Mouse (Mus musculus): Measurements from ENCODE around the gene Tmprss13.
A peak's percentile ranks its signal among the peaks of the same experiment; 100 is the strongest.

Tmprss13 gene

GRCm38 (mm10) chr9:45337406-45337805, 18.5 kb downstream of the Tmprss13 start:
- DNase-seq (ENCODE audit: low read depth), result no peak

DNA sequence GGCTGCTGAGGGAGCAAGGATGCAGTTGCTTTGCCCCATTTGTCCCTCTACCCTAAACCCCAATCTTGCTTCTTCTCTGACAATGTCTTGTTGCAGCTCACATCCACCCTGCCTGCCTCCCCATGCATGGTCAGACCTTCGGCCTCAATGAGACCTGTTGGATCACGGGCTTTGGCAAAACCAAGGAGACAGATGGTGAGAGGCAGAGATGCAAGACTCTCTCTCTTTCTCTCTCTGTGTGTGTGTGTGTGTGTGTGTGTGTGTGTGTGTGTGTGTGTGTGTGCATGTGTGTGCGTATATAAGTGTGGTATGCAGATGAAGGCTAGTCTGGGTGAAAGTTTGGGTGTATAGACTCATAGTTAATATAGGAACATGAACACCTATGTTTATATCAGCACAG, 24.2 kb downstream of the Tmprss13 start:
- no peak for DNase-seq (ENCODE audit: low read depth)

- DNase-seq (ENCODE audit: low read depth), result peak; percentile 2
These were observed 26.6 kb downstream of the Tmprss13 start for GRCm38 (mm10) chr9:45345516-45345915.

- no peak for DNase-seq (ENCODE audit: low read depth)
These were observed 27.4 kb downstream of the Tmprss13 start for GRCm38 (mm10) chr9:45346276-45346675.

DNA sequence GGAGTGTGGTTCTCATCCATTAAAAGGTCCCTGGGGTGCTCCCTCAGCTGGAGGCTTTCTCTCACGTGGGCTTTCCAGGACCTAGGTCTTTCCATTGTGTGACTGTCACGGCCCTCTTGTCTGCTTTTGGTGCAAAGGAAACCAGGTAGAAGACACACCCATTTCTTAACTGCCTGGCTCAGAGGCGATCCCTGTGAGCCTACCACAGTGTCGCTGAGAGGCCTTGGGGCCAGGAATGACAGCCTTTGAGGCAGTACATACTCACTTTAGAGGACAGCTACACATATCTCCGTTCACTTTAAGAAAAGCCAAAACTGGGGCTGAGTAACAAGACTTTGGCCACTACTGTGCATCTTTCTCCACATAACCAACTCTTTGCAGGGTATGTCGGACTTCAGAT, 29.7 kb downstream of the Tmprss13 start:
- DNase-seq (ENCODE audit: low read depth), result no peak

DNA sequence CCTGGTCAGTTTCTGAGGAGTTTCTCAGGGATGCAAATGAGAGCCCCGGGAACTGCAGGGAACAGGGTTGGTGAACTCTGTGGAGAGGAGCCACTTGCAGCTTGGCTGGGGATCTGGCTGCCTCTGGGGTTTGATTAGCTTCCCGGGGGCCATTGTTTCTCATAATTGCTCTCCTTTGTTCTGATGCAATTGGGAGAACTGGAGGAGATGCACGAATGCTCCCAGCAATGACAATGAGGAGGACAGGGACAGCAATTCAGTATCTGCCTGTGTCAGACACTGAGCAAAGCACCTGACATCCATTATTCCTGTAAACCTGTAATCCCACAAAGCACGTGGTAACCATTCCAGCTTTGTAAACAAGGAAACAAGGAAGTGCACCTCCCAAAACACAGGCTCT, 30.3 kb downstream of the Tmprss13 start:
- DNase-seq (ENCODE audit: low read depth), result no peak

DNA sequence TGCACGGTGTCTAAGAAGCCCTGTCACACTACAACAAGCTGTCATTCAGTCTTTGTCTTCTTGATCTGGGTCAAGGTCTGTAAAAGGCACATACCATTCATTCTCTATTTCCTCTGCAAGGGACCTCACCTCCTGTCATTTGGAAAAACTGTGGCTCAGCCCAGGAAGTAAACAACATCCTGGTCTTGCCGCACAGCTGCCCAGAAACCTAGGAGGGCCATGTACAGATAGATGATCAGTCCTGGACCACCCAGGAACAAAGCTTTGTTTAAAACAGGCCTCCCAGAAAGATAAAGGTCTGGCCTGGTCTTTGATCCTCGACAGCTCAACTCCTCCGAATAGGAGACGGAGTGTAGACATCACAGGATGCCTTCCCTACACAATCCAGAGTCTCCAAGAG, 31.0 kb downstream of the Tmprss13 start:
- no peak for DNase-seq (ENCODE audit: low read depth)

DNA sequence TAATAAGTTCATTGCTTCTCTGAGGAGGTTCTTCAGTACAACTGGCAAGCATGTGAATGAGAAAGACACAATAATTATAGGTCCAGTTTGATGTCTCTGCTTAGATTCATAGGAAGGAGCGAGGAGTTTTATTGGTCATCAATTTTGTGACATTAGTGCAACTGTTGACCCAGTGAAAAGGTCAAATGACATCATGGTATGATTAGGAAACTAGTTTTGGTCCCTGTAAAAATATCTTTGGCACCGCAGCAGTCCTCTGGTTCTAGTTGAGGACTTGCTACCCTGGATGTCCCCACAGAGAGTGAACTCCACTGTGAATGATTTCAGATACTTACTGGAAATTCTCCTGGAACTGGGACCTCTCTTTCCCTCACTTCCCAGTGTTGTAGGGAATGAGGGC, 36.3 kb downstream of the Tmprss13 start:
- DNase-seq (ENCODE audit: low read depth), result no peak

DNA sequence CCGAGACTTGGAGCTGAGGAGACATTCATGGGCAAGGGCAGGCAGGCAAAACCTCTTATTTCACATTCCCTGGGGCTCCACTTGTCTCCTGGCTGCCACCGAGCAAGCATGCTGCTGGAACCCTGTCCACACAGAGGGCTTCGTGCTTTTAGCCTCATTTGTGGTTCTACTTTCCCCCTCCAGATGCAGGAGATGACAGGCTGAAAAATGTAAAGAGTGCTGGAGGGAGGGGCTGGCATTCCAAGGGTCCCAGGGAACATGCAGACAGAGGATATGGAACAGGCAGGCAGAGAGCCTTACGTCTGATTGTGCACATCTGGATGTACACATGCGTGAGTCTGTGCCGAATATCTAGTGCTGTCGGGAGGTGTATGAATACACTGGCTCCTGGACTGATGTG, 39.5 kb downstream of the Tmprss13 start:
- DNase-seq (ENCODE audit: low read depth), result no peak

DNA sequence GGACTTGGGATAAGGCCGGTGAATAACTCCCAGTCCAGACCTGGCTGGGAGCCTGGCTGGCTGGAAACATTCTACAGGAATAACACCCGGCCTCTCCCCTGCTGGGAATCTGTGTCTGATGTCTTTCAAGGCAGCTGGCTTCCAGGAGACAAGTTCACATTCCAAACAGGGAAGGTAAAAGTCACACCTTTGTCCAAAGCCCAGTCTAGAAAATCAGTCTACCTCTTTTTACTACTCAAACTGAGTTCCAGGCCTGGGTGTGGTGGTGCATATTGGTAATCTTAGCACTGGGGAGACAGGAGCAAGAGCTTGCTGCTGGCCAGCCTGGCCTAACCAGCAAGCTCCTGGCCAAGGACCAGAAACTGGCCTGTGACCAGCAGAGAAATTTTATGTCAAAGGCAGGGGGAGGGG, 43.2 kb downstream of the Tmprss13 start:
- no peak for DNase-seq (ENCODE audit: low read depth)

GRCm38 (mm10) chr9:45363639-45364214, 44.8 kb downstream of the Tmprss13 start:
- no peak for DNase-seq (ENCODE audit: low read depth)

GRCm38 (mm10) chr9:45367716-45368115, 48.8 kb downstream of the Tmprss13 start:
- no peak for DNase-seq (ENCODE audit: low read depth)

DNA sequence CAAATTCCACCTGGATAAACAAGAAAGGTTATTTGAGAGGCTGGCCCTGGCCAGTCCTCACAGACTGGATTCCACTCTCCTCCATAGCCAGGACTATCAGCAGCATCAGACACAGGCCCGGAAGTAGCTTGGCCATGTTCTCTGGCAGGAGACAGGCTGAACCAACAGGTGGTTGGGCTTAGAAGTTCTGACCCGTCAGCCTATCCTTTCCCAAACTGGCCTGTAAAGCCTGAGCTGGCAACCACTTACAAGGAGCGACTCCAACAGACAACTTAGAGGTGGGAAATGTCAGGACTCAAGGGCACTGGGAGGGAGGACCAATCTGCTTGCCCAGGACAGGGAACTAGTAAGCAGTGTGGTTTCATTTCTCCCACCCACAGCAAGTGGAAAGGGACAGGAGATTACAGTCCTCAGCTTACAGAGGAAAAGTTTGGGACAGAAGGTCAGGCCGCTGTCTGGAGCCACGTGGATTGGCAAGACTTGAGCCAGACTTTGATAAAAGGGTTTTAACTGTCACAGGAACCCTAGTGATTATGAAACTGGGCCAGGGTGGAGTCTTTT, 49.5 kb downstream of the Tmprss13 start:
- no peak for DNase-seq (ENCODE audit: low read depth)

DNA sequence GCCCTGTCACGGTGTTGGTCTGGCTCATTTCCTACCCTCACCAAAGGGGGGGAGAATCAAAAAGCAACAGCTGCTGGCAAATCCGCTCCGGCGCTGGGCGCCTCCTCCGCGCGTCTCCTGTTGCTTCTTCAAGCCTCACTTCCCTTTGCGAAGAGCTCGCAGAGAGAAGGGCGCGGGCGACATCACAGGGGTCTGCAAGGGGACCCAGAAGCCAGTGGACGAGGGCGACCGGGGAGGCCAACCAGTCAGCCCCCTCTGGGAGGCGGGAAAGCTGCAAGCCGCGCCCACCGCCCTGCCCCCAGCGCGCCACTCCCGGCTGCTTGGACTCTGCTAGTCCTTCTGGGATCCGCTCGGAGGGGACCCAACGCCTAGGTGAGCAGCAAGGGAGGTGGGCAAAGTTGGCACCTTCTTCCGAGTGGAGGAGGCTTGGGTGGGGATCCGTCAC, 51.2 kb downstream of the Tmprss13 start, which contains the start of gene Fxyd6:
Gene Fxyd6 (plus strand): TSS at position 69 of the 445 bp plus-strand sequence.
- no peak for DNase-seq (ENCODE audit: low read depth)

GRCm38 (mm10) chr9:45370616-45371336, 51.9 kb downstream of the Tmprss13 start:
- no peak for DNase-seq (ENCODE audit: low read depth)

DNA sequence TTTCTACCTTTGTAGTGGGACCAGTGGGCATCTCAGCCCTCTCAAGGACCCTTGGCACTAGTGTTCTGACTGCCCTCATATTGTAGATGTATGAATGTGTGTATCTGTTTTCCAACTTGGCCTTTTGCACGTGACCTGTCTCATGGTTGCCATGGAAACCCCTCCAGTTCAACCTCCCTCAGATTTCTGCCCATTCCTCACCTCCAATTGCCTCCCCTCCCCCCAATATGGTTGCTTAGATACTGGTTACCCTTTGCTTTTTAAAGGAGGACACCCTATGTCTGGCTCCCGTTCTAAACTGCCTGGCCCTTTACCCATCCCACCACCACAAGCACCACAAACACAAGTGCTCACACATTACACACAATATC, 52.4 kb downstream of the Tmprss13 start:
- DNase-seq (ENCODE audit: low read depth), result no peak

DNA sequence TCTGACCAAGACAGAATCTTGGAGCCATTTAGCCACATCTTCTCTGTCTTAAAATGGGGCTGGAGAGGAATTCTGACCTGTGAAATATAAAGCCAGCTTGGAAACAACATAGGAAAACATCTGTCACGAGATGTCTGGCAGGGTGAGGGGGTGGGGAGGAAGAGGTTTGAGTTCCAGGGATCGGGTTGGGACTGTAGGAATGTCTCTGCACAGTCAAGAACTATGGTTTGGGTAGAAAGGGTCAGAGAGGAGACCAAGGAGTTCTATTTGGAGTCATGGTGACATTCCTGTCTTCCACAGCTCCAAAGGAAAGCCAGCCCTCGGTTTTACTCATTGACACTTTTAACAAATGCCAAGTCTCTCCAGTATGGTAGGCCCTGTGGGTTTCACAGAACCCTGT, 55.0 kb downstream of the Tmprss13 start:
- no peak for DNase-seq (ENCODE audit: low read depth)

GRCm38 (mm10) chr9:45374988-45375502, 56.1 kb downstream of the Tmprss13 start:
- DNase-seq (ENCODE audit: low read depth), result no peak

DNA sequence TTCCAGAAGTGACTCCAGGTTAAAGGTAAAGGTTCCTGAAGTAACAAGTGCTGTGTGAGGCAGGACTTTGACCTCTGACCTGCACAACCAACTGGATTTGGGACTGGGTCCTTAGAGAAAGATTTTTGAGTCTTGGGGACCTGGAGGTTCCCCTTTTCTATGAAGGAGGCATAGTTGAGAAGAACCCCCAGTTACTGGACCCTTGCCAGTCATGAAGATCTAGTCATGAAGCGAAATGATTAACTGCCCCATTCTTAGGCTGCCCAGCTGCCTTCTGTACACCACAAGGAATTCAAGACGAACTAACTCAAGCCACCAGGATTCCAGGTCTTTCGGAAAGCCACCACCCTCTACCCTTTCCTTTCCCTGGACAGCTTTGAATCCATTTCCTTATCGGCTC, 57.5 kb downstream of the Tmprss13 start:
- DNase-seq (ENCODE audit: low read depth), result no peak

DNA sequence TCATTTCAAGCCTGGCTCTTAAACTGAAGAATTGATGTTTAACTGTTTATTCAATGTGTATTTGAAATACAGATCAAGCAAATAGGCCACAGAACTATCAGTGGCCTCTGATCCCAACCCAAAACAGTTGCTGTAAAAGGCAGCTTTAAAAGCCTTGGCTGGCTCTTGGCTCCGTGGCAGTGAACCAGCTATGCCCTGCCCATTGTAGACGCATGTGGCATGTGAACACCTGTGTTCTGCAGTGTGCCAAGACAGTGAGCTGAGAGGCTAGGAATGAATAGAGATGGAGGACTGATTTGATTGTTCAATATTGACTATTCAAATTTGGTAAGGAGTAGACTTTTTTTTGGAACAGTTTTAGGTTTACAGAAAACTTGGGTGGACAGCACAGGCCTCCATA, 58.0 kb downstream of the Tmprss13 start:
- DNase-seq (ENCODE audit: low read depth), result no peak

- no peak for DNase-seq (ENCODE audit: low read depth)
These were observed 61.7 kb downstream of the Tmprss13 start for GRCm38 (mm10) chr9:45380411-45381251.

- no peak for DNase-seq (ENCODE audit: low read depth)
These were observed 63.4 kb downstream of the Tmprss13 start for GRCm38 (mm10) chr9:45382336-45382735.

Measured in NIH3T3 (cell line).